16 mouse cellular contexts compared by ENCODE assay signal in the genomic region with DNA sequence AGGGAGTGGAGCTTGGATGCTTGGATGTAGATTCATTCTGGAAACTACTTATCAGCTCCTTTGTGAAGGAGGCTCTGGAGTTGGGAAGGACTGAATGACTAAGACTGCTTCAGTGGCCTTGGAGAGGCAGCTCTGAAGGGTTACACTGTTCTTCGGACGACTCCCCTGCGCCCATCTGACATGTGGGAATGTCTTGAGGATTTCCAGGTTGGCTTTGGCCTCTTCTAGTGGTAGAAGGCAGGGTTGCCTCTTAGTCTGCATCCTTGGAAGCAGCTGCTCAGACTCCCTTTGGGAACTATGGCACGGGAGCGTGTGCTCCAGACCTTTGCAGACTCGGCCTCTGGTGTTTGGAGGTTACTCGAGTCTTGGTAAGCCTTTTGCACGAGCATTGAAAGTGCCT.
"Had no signal": no experiment of that assay in that cellular context is flagged by ENCODE, and none has a peak within 500 bp of the region (broad histone marks: within the 10 kb centered on the region; RNA-seq: fewer than 3 reads in every experiment).

No protein-coding gene starts in this region.

- H3K9ac ChIP-seq: limb, embryonic 13.5 days; lung, embryonic 15.5 days; midbrain, embryonic 13.5 days; neural tube, embryonic 15.5 days had no signal

- H3K36me3 ChIP-seq: limb, embryonic 13.5 days; lung, embryonic 15.5 days; midbrain, embryonic 13.5 days; neural tube, embryonic 15.5 days had no signal

- H3K4me2 ChIP-seq: limb, embryonic 13.5 days; lung, embryonic 15.5 days; midbrain, embryonic 13.5 days; neural tube, embryonic 15.5 days had no signal

- H3K4me3 ChIP-seq: limb, embryonic 13.5 days; lung, embryonic 15.5 days; midbrain, embryonic 13.5 days; myocyte; neural tube, embryonic 15.5 days had no signal

- H3K27ac ChIP-seq: limb, embryonic 13.5 days; lung, embryonic 15.5 days; macrophage; midbrain, embryonic 13.5 days; neural tube, embryonic 15.5 days had no signal

- H3K9me3 ChIP-seq: limb, embryonic 13.5 days; lung, embryonic 15.5 days; midbrain, embryonic 13.5 days; neural tube, embryonic 15.5 days had no signal

- DNase-seq: kidney, adult 8-10 months; kidney, postnatal 36 days; left cerebral cortex, postnatal 4 days; lung, postnatal 14 days; retina, postnatal 1 day; right cerebral cortex, postnatal 4 days; spleen, adult 18-20 months; thymus, postnatal 25 days had no signal

- H3K27me3 ChIP-seq: limb, embryonic 13.5 days; lung, embryonic 15.5 days; midbrain, embryonic 13.5 days; neural tube, embryonic 15.5 days had no signal

- ATAC-seq: hindbrain, embryonic 16.5 days; inflammation-experienced regulatory T-cells, adult 6 months; midbrain, embryonic 13.5 days had no signal
